Mouse (Mus musculus) ES-E14 (cell line): ENCODE measurements at regions not wholly inside any gene's neighbourhood (a gene's known extent, or its start where the extent isn't known, plus 50 kb on each side); places are given as distances from the start of the nearest gene placed in this dataset.

Source experiments
- CHD2 ChIP-seq: IDR thresholded peaks from 2 replicates; pipeline ENCODE4 v1.6.1; 2014; ENCODE audit warnings: mild to moderate bottlenecking, low read depth, low read length, inconsistent platforms
- HCFC1 ChIP-seq: IDR thresholded peaks from 2 replicates; pipeline ENCODE4 v1.6.1; 2012; ENCODE audit warnings: low read length, inconsistent platforms, borderline replicate concordance; ENCODE audit not compliant: insufficient read depth
- MAFK ChIP-seq: IDR thresholded peaks from 2 replicates; pipeline ENCODE4 v1.6.1; 2014; ENCODE audit warnings: mild to moderate bottlenecking, low read depth, low read length, inconsistent platforms; ENCODE audit not compliant: insufficient read depth
- ZC3H11A ChIP-seq: IDR thresholded peaks from 2 replicates; pipeline ENCODE4 v1.6.1; 2012; ENCODE audit warnings: low read depth, mild to moderate bottlenecking, inconsistent platforms, low read length, borderline replicate concordance

- TF ChIP-seq ZC3H11A (no peak), MAFK (no peak), CHD2 (no peak), HCFC1 (no peak)
These were observed 105.6 kb downstream of the Aldh8a1 start for GRCm38 (mm10) chr10:21482659-21483058.
